Mouse (Mus musculus) megakaryocyte-erythroid progenitor cell, adult 5-6 weeks (primary cell): ENCODE measurements around the gene Hs3st1. TPM values are rescaled to one million over a fixed set of nuclear protein-coding genes. Genes with fewer than 3 reads are reported as not detected.

ENCODE experiments used
- ATAC-seq: replicated peaks from 2 replicates; pipeline ENCODE4 v1.8.0; 2016; ENCODE audit warnings: mild to moderate bottlenecking, inconsistent platforms; ENCODE audit not compliant: severe bottlenecking, poor library complexity, low FRiP score, low TSS enrichment
- total RNA-seq, 2 experiments: library from RNA; stranded (forward) in 1 of 2; stranded (reverse) in 1 of 2; fragments of 200-1000, 215-1000 nt in 1 of 2; fragments of >200 nt in 1 of 2; fragmentation: Nextera tagmentation in 1 of 2; gene quantifications; 2 replicates each; pipeline ENCODE4 v1.2.3; 2014 to 2017

Gene Hs3st1
- total RNA-seq, 2 experiments from 2014 or later: not detected

GRCm38 (mm10) chr5:39612240-39612639, 143.0 kb downstream of the Hs3st1 start:
- ATAC-seq: no peak

DNA sequence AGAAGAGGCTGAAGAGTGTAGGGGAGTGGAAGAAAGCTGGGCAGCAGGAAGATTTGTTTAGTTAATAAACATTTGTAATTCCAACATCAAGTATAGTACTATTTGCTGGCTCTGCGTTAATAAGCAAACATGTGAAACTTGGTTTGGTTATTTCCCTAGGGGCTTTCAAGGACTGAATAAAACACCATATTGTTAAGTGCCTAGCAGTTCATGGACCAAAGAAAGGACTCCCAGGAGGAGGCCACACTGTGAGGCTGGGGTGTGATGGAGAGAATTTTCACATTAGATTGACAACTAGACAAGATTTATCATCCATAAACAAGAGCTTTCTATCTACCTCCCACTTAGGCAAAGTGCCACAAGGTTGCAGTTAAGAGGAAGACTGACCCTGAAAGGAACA, 147.0 kb downstream of the Hs3st1 start:
- ATAC-seq: no peak

- ATAC-seq: no peak
Observed at GRCm38 (mm10) chr5:39594737-39595136, 160.5 kb downstream of the Hs3st1 start.
